Mouse (Mus musculus) liver, postnatal 0 days (tissue): ENCODE measurements around the gene Psmd2.
A peak's percentile ranks its signal among the peaks of the same experiment; 100 is the strongest.

Source experiments
- CTCF ChIP-seq: sonication (generic); IDR thresholded peaks from 2 replicates; pipeline ENCODE4 v1.5.1; 2016; ENCODE audit warnings: antibody characterized with exemption, low read depth
- EP300 ChIP-seq: IDR thresholded peaks from 2 replicates; pipeline ENCODE4 v1.6.1; 2016; ENCODE audit warnings: antibody characterized with exemption, low read depth, mild to moderate bottlenecking

DNA sequence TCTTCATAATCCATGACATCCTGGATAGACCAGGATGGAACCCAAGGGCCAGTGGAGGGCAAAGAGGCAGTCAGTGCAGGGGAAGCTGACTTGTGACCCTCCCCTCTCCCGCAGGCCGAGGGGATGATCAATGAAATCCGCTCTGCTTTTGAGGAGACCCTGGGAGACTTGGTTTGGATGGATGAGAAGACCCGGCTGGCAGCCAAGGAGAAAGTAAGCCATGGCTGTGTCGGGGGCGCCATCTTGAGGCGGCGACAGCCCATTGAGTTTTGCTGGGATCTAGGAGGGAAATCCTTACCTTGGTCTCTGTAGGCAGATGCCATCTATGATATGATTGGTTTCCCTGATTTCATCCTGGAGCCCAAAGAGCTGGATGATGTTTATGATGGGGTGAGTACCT lies 9.3 kb upstream of the Psmd2 start:
- TF ChIP-seq EP300 (no peak), CTCF (peak; percentile 84)
